Mouse (Mus musculus) bone marrow, adult 2 months (tissue): ENCODE data around the gene Lsm12. TPM values are rescaled to one million over a fixed set of nuclear protein-coding genes. Genes with fewer than 3 reads are reported as not detected.

ENCODE experiments used
- H3K27ac ChIP-seq: fragments of 200-500 bp; 2 replicates; pipeline ENCODE4 v1.5.1; 2012; ENCODE audit warnings: low read depth, mild to moderate bottlenecking, control low read depth, inconsistent platforms, low read length; ENCODE audit not compliant: control insufficient read depth, poor library complexity, insufficient read depth
- H3K4me1 ChIP-seq: fragments of 200-500 bp; 2 replicates; pipeline ENCODE4 v1.6.1; 2011; ENCODE audit warnings: low read length; ENCODE audit not compliant: control insufficient read depth, insufficient read depth
- H3K4me3 ChIP-seq: fragments of 200-500 bp; replicated peaks from 2 replicates; pipeline ENCODE3; 2011; ENCODE audit warnings: mild to moderate bottlenecking, low read depth, low read length, control low read depth; ENCODE audit not compliant: control insufficient read depth
- CTCF ChIP-seq: fragments of 200-500 bp; IDR thresholded peaks from 2 replicates; pipeline ENCODE4 v1.5.1; 2011; ENCODE audit warnings: low read length, control low read depth; ENCODE audit not compliant: control insufficient read depth, insufficient read depth
- POLR2A ChIP-seq: fragments of 200-500 bp; IDR thresholded peaks from 2 replicates; pipeline ENCODE4 v1.6.1; 2011; ENCODE audit warnings: low read depth, mild to moderate bottlenecking, control low read depth, low read length, borderline replicate concordance; ENCODE audit not compliant: control insufficient read depth
- WGBS: fragments of 180-500 bp; shearing (Covaris S2); methylation state at CpG from one replicate; pipeline ENCODE4 v1.1.7; 2018; 5-methylcytosine and 5-hydroxymethylcytosine counted together
- polyA plus RNA-seq: library from polyadenylated mRNA; stranded (reverse); fragments of >200 nt; gene quantifications from 2 replicates; pipeline ENCODE4 v1.2.4, GENCODE M21; 2011; ENCODE audit warnings: low replicate concordance; ENCODE audit not compliant: missing spikeins, insufficient read depth, insufficient read length

Lsm12 gene
- polyA plus RNA-seq, 1 experiment, result 43.4 TPM

DNA sequence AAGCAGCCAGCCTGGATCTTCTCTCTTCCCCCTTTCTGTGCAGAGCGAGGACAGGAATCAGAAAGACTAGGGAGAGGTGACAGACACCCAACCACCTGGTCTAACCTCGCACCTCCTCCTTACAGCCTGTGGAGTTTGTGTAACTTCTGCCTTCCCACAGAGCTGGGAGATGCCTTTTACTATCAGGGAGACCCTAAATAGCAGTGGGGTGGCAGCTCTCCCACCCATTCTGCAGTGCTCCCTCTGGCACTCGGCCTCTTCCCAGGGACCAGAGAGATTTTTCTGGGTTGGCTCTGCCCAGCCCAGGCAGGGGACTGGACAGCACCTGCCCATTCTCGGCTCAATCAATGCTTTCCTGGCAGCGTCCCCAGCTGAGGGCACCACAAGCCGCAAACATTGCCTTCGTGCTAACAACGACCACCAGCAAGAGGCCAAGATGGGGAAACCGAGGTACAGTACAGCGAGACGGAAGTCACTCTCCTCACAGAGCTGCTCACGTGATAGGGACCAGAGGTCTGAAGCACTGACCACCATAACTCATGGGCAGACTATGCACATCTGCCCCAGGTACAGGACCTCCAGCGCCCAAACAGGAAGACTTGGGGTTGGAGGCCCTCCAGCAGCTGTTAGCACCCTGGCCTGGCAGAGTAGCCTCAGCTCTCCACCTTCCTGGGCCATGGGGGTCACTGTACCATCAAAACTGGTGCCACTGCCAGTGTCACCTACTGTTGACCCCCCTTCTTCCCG, 34.3 kb upstream of the Lsm12 start:
- Histone ChIP-seq H3K27ac (peak overlapping the region; percentile 52; the same call in 1 of the 2 replicates), H3K4me3 (no peak overlapping the region), H3K4me1 (peaks cover 10% of the 10 kb centered on the region)
- 29% methylated on average over 14 of the region's 14 CpGs for WGBS
- no peak for TF ChIP-seq CTCF
- no peak for TF ChIP-seq POLR2A

DNA sequence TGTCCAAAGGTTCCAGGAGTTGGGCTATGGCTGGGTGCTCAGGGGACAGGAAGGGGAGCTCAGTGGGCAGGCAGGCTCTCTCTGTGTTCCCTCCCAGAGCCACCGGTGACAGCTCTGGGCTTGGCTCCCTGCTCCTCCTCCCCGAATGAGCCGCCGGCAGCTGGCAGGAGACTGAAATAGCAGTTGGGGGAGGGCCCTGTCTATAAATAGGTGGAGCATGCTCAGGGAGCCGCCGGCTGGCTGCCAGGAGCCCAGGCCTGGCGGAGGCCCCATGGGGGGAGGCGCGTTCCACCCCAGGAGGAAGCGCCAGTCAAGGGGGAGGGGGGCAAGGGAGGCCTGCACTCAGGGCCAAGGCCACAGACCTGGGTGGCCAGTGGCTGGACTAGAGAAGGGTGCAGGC, 33.7 kb upstream of the Lsm12 start:
- 0% methylated on average over 10 of the region's 10 CpGs for WGBS
- peaks cover 10% of the 10 kb centered on the region for H3K4me1 ChIP-seq
- peak overlapping the region; percentile 59 for H3K4me3 ChIP-seq
- peak overlapping the region; percentile 63 for H3K27ac ChIP-seq
- TF ChIP-seq POLR2A (peak; percentile 90), CTCF (no peak)

DNA sequence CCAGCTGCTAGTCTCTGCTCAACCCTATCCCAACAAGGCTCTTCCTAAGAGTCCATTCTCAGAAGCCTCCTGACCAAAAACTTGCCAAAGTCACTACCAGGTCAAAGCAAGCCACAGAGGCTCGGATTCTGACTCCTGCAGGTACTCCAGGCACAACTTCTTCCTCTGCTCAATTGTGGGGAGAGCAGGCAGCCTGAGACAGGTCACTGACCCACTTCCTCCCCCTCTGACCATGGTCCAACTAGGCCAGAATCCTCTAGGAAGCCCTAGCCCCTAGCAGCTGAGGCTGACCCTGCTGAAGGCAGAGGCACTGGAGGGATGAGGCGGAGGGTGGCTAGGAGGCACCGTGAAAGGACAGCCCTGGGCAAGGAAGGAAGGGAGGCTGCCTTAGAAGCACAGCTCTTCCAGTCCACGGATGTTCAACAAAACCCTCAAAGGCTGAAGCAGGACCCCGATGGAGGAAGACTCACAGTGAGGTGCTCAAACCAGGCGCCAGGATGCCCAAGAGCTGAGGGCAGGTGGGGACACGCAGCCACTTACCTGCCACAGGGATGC, 32.9 kb upstream of the Lsm12 start:
- WGBS, result 24% methylated on average over 7 of the region's 7 CpGs

DNA sequence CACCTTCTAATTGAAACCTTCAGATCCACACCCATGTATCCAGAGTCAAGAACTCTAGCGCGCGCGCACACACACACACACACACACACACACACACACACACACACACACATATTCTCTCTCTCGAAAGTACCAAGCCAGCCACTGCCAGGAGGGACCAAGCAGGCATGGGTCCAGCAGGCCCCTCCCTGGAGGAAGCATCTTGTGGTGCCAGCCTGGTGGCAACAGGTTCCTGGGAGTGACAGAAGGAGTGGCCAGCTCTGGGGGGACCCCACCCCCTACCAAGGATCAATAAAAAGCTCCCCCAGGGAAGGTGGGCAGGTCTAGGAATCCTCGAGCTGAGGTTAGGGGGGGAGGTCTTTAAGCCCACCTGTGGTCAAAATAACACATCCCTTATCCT, 32.3 kb upstream of the Lsm12 start:
- Histone ChIP-seq H3K4me1 (peaks cover 10% of the 10 kb centered on the region), H3K27ac (no peak overlapping the region), H3K4me3 (peak overlapping the region; percentile 18)
- TF ChIP-seq CTCF (no peak), POLR2A (no peak)
- WGBS, result 67% methylated on average over 6 of the region's 6 CpGs

More for the DNA sequence above, 32.9 kb upstream of the Lsm12 start:
- Histone ChIP-seq H3K4me1 (peaks cover 10% of the 10 kb centered on the region), H3K27ac (peak overlapping the region; percentile 63; the same call in 1 of the 2 replicates), H3K4me3 (peak overlapping the region; percentile 59)
- no peak for TF ChIP-seq POLR2A
- no peak for TF ChIP-seq CTCF

DNA sequence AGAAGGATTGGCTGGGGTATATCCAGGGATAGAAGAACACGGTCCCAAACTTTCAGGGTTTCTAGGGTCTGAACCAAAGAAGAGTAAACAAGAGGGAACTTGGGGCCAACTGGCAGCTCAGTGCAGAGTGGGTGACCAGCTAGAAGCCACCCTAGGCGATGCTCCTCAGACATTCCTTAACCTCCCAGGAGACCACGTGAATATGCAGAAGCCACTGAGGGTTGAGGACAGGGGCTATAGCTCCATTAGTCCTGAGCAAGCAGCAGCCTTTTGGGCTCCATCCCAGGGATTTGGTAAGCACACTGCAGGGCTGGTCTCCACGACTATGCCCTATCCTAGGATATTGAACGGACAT, 31.8 kb upstream of the Lsm12 start:
- no peak overlapping the region for H3K27ac ChIP-seq
- H3K4me1 ChIP-seq, result peaks cover 10% of the 10 kb centered on the region
- WGBS, result 79% methylated on average over 5 of the region's 5 CpGs
- H3K4me3 ChIP-seq, result no peak overlapping the region
- no peak for TF ChIP-seq CTCF
- no peak for TF ChIP-seq POLR2A

DNA sequence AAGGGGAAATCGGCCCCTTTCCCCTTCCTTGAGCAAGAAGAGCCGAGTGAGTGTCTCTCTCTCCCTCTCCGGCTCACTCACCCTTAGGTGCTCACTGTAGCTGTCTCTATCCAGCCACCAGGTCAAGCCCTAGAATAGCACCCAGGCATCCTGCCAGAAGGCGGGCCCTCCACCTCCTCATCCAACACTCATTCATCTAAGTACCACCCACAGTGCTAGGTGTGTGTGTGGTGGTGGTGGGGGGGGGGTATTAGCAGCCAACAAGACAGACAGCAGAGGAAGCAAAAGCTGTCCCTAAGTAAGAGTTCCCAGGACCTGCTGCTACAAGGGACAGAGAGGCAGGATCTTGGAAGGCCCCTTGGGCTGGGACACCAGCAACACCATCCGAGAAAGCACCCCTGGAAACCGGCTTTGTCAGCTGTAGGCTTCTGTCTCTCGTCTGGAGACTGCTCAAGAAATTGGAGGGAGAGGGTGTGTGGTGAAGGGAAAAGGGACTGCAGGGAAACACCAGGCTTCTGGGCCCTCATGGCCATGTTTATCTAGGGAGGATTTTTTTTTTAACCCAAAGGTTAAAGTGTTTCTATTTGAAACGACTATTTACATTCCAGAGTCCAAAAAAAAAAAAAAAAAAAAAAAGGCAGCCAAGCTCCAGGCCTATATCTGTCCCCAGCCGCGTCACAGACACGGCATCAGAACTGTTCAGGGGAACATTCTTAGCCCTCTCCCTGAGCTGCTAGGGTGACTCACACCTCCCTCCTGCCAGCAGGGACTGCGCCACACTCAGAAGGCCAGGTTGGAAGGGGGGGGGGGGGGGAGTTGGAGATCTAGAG, 31.2 kb upstream of the Lsm12 start:
- TF ChIP-seq CTCF, result no peak
- no peak for TF ChIP-seq POLR2A
- Histone ChIP-seq H3K4me1 (peaks cover 10% of the 10 kb centered on the region), H3K27ac (peak overlapping the region; percentile 28), H3K4me3 (no peak overlapping the region)
- 63% methylated on average over 12 of the region's 12 CpGs for WGBS

DNA sequence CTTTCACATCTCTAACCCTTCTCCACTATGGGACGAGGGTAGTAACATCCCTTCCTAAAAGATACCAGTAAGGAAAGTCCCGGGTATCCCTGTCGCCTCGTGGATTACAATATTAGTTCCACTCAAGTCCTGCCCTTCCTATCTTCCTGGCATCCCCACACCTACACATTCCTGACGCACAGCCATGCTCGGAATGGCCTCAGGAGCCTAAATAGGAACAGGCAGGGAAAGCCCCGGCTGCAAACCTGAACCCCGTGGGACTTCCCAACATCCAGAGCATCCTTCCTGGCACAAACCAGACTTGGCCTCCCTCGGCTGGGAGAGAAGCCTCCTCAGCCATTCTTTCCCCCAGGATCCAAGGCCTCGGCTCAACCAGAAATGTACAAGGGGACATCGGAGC, 30.4 kb upstream of the Lsm12 start:
- H3K27ac ChIP-seq, result peak overlapping the region; percentile 28
- H3K4me3 ChIP-seq, result no peak overlapping the region
- TF ChIP-seq CTCF, result no peak
- TF ChIP-seq POLR2A, result no peak
- peaks cover 10% of the 10 kb centered on the region for H3K4me1 ChIP-seq
- WGBS, result 84% methylated on average over 11 of the region's 11 CpGs

DNA sequence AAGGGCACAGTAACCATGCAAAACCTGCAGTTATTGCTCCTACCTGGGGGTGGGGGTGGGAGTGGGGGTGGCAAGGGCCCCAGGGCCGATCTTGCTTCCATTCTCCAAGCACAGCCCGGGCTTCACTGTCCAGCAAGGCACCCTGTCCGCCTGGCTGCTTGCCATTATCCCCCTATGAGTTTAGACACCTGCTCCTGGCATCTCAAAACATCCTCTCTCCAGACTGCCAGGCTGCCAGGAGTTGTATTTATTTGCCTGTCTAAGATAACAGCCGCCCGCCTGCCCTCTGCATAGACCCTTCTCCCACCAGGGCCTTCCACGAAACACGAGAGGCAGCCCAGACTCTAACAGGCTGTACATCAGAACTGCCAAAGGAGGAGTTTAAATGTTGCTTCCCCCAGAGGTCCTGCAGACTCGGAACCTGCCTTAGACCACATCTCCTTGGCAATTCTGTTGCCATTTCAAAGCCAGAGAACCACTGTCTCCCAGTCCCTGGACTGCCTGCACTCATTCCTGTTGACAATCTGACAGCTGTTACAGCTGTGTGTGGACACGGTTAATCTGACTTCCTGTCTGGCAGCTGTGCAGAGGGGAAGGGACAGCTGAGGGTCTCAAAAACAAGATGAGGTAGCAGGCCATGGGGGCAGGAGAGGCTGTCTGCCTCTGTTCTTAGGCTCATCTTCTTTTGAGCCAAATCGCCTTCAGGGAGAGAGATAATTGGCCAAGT, 29.5 kb upstream of the Lsm12 start:
- TF ChIP-seq CTCF (no peak), POLR2A (no peak)
- H3K4me1 ChIP-seq, result peaks cover 15% of the 10 kb centered on the region
- H3K27ac ChIP-seq, result no peak overlapping the region; the same call in 1 of the 2 replicates
- H3K4me3 ChIP-seq, result no peak overlapping the region
- 60% methylated on average over 10 of the region's 10 CpGs for WGBS
